Mouse (Mus musculus): Measurements from ENCODE around the gene Sec14l3. TPM values are rescaled to one million over a fixed set of nuclear protein-coding genes. Genes with fewer than 3 reads are reported as not detected.
"Not testable (repeated sequence)": the region's sequence is repeated elsewhere in the genome, so short reads cannot be mapped to it uniquely, and the experiment has no call there.

Sec14l3 gene
- polyA plus RNA-seq, 1 experiment from 2014 or later, result not detected

- WGBS, result 95% methylated on average over 4 of the region's 4 CpGs
- ATAC-seq (replicated peaks; ENCODE audit: low FRiP score), result no peak
- H3K4me3 ChIP-seq (replicated peaks), result no peak overlapping the region
Observed at GRCm38 (mm10) chr11:4112033-4112432, 47.4 kb downstream of the Sec14l3 start.

GRCm38 (mm10) chr11:4112861-4113260, 48.2 kb downstream of the Sec14l3 start:
- ATAC-seq (replicated peaks; ENCODE audit: low FRiP score), result no peak
- H3K4me3 ChIP-seq (replicated peaks), result no peak overlapping the region
- 54% methylated on average over 6 of the region's 6 CpGs for WGBS
- H3K4me1 ChIP-seq, result peaks cover 5% of the 10 kb centered on the region
- H3K36me3 ChIP-seq, result no peaks in the 10 kb centered on the region
- no peak overlapping the region for H3K27ac ChIP-seq
- H3K4me2 ChIP-seq, result no peak overlapping the region
- no peak overlapping the region for H3K9ac ChIP-seq
- H3K27me3 ChIP-seq, result peaks cover 13% of the 10 kb centered on the region
- H3K9me3 ChIP-seq (replicated peaks), result no peaks in the 10 kb centered on the region

More at GRCm38 (mm10) chr11:4112033-4112432, 47.4 kb downstream of the Sec14l3 start:
- no peaks in the 10 kb centered on the region for H3K9me3 ChIP-seq (replicated peaks)
- H3K9ac ChIP-seq, result no peak overlapping the region
- no peaks in the 10 kb centered on the region for H3K4me1 ChIP-seq
- H3K4me2 ChIP-seq, result no peak overlapping the region
- no peaks in the 10 kb centered on the region for H3K36me3 ChIP-seq
- H3K27me3 ChIP-seq, result 0 out of 2 replicates have a peak, but pooled peaks cover 5% of the 10 kb centered on the region
- H3K27ac ChIP-seq, result no peak overlapping the region

DNA sequence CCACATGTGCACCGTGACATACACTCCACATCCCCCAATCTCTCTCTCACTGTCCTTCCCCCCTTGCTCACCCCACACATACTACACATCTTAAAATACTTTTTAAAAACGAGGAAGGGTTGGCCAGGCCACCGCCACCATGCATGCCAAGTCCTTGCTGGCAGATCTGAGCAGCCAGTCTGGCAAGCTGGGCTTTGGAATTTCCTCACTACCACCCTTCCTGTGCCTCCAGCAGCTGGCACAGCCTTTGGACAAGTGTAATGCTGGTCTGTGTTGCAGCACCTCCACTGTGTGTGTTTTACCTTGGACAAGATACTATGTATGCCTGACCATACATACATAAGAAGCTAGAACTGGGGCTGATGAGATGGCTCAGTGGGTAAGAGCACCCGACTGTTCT, 48.9 kb downstream of the Sec14l3 start:
- ATAC-seq (replicated peaks; ENCODE audit: low FRiP score), result no peak
- Histone ChIP-seq H3K4me3 (replicated peaks) (no peak overlapping the region), H3K9me3 (replicated peaks) (no peaks in the 10 kb centered on the region), H3K36me3 (no peaks in the 10 kb centered on the region), H3K27ac (no peak overlapping the region), H3K27me3 (peaks cover 19% of the 10 kb centered on the region), H3K4me1 (peaks cover 11% of the 10 kb centered on the region), H3K9ac (no peak overlapping the region), H3K4me2 (no peak overlapping the region)
- WGBS, result 84% methylated on average over 4 of the region's 4 CpGs

DNA sequence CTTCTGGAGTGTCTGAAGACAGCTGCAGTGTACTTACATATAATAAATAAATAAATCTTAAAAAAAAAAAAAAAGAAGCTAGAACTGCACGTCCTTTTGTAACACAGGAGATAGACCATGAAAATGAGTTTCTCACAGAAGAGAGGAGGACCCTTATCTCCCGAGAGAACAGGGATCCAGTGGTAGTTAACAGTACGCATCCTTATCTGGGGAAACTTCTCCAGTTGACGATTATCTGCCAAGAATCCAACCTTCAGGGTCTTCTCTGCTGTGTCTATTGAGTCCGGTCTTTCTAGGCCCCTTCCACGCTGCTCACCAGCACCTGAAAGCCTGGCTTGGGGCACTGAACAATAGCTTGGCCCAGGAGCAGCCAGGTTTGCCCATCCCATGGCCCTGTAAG, 49.3 kb downstream of the Sec14l3 start:
- Histone ChIP-seq H3K9ac (no peak overlapping the region), H3K4me1 (peaks cover 15% of the 10 kb centered on the region), H3K9me3 (replicated peaks) (no peaks in the 10 kb centered on the region), H3K27ac (no peak overlapping the region), H3K36me3 (no peaks in the 10 kb centered on the region), H3K27me3 (peaks cover 24% of the 10 kb centered on the region), H3K4me3 (replicated peaks) (no peak overlapping the region), H3K4me2 (no peak overlapping the region)
- ATAC-seq (replicated peaks; ENCODE audit: low FRiP score), result no peak
- 83% methylated on average over 6 of the region's 6 CpGs for WGBS

DNA sequence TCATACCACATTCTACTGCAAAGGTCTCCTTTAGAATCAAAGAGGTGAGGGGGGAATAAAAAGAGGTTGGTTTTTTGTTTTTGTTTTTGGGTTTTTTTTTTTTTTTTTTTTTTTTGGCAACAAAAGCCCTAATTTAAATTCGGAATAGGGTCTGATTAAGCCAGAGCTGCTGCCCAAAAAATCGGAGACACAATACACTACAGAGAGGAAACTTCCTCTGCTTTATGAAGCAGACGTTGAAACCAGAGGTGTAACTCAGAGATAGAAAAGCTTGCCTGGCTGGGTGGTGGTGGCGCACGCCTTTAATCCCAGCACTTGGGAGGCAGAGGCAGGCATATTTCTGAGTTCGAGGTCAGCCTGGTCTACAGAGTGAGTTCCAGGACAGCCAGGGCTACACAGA, 49.9 kb downstream of the Sec14l3 start:
- H3K27ac ChIP-seq; H3K36me3 ChIP-seq; H3K4me3 ChIP-seq (replicated peaks); H3K4me2 ChIP-seq; H3K9ac ChIP-seq; H3K9me3 ChIP-seq (replicated peaks); ATAC-seq (replicated peaks; ENCODE audit: low FRiP score): not testable (repeated sequence)
- 83% methylated on average over 6 of the region's 6 CpGs for WGBS
- peaks cover 29% of the 10 kb centered on the region for H3K27me3 ChIP-seq
- peaks cover 20% of the 10 kb centered on the region for H3K4me1 ChIP-seq

- WGBS, result 83% methylated on average over 4 of the region's 4 CpGs
- H3K27me3 ChIP-seq, result peaks cover 35% of the 10 kb centered on the region
- ATAC-seq (replicated peaks; ENCODE audit: low FRiP score), result no peak
- H3K9ac ChIP-seq, result no peak overlapping the region
- no peak overlapping the region for H3K4me3 ChIP-seq (replicated peaks)
- H3K4me2 ChIP-seq, result no peak overlapping the region
- H3K4me1 ChIP-seq, result peaks cover 20% of the 10 kb centered on the region
- no peaks in the 10 kb centered on the region for H3K9me3 ChIP-seq (replicated peaks)
- no peaks in the 10 kb centered on the region for H3K36me3 ChIP-seq
- no peak overlapping the region for H3K27ac ChIP-seq
Observed at GRCm38 (mm10) chr11:4115407-4115806, 50.8 kb downstream of the Sec14l3 start.

- ATAC-seq (replicated peaks; ENCODE audit: low FRiP score), result no peak
- Histone ChIP-seq H3K4me1 (peaks cover 20% of the 10 kb centered on the region), H3K9me3 (replicated peaks) (no peaks in the 10 kb centered on the region), H3K9ac (no peak overlapping the region), H3K36me3 (no peaks in the 10 kb centered on the region), H3K4me2 (no peak overlapping the region), H3K27ac (no peak overlapping the region), H3K4me3 (replicated peaks) (no peak overlapping the region), H3K27me3 (peaks cover 41% of the 10 kb centered on the region)
- WGBS, result 55% methylated on average over 11 of the region's 11 CpGs
Observed at GRCm38 (mm10) chr11:4116458-4117141, 52.0 kb downstream of the Sec14l3 start.

DNA sequence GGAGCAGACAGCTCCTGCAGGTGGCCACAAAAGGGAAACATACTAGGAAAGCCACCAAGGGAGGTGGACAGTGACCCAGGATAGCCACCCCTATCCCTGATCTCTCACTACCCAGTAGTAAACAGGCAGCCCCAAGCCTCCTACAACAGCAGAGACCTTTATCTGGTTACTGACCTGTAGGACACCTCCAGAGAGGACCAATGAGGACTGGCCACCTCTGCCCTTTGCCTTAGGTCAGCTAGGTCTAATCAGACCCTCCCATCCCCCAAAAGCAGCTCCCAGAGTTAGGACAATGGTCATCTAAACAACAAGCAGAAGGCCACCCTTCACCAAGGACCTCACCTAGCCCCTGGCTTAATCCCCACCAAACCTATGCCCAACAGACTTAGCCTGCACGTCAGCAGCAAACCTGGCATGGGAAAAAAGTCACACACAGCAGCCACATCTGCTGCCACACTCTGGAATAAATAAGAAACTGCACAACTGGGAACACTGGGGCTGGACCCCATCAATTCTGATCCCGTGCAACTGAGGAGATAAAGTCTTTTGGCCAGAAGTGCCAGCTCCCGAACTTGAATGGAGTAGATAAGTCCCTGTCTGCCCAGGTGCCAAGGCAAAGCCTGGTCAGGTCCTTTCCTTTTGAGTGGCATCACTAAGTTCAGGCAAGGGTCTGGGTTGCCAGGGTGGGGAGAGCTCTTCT, 52.9 kb downstream of the Sec14l3 start:
- no peak overlapping the region for H3K27ac ChIP-seq
- H3K9ac ChIP-seq, result no peak overlapping the region
- H3K4me2 ChIP-seq, result peak overlapping the region; percentile 87
- H3K36me3 ChIP-seq, result no peaks in the 10 kb centered on the region
- no peaks in the 10 kb centered on the region for H3K9me3 ChIP-seq (replicated peaks)
- peaks cover 20% of the 10 kb centered on the region for H3K4me1 ChIP-seq
- peak overlapping the region; percentile 49 for H3K4me3 ChIP-seq (replicated peaks)
- ATAC-seq (replicated peaks; ENCODE audit: low FRiP score), result no peak
- H3K27me3 ChIP-seq, result peaks cover 41% of the 10 kb centered on the region
- 25% methylated on average over 3 of the region's 3 CpGs for WGBS

- H3K4me2 ChIP-seq, result peak overlapping the region; percentile 87
- no peak overlapping the region for H3K27ac ChIP-seq
- no peaks in the 10 kb centered on the region for H3K9me3 ChIP-seq (replicated peaks)
- WGBS, result 2% methylated on average over 41 of the region's 41 CpGs
- no peaks in the 10 kb centered on the region for H3K36me3 ChIP-seq
- peaks cover 41% of the 10 kb centered on the region for H3K27me3 ChIP-seq
- peaks cover 20% of the 10 kb centered on the region for H3K4me1 ChIP-seq
- peak overlapping the region; percentile 49 for H3K4me3 ChIP-seq (replicated peaks)
- peak; percentile 69 for ATAC-seq (replicated peaks; ENCODE audit: low FRiP score)
- H3K9ac ChIP-seq, result peak overlapping the region; percentile 37
Observed at GRCm38 (mm10) chr11:4118081-4118921, 53.7 kb downstream of the Sec14l3 start.

- ATAC-seq (replicated peaks; ENCODE audit: low FRiP score), result no peak
- H3K4me2 ChIP-seq, result no peak overlapping the region
- WGBS, result 74% methylated on average over 5 of the region's 5 CpGs
- H3K27ac ChIP-seq, result no peak overlapping the region
- H3K27me3 ChIP-seq, result peaks cover 41% of the 10 kb centered on the region
- peaks cover 20% of the 10 kb centered on the region for H3K4me1 ChIP-seq
- H3K9me3 ChIP-seq (replicated peaks), result no peaks in the 10 kb centered on the region
- no peak overlapping the region for H3K4me3 ChIP-seq (replicated peaks)
- H3K36me3 ChIP-seq, result no peaks in the 10 kb centered on the region
- H3K9ac ChIP-seq, result no peak overlapping the region
Observed at GRCm38 (mm10) chr11:4119635-4120034, 55.0 kb downstream of the Sec14l3 start.

DNA sequence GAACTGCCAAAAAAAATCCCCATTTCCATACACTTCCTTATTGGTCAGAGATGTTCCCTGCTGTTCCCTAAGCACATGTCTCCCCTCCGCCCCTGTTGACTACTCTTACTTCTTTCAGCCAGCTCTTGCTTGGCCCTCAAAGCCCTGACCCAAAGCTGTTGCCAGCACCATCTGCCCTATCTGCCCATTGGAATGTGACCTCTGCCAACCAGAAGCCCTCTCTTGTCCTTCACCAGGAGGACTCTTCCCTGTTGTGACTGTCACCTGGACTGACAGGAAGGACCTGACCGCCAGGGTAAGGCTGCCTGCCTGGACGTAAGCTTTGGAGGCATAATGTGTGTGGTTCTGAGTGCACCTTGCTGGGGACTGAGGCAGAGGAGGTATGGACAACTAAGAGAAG, 57.0 kb downstream of the Sec14l3 start:
- Histone ChIP-seq H3K27me3 (peaks cover 39% of the 10 kb centered on the region), H3K9me3 (replicated peaks) (peaks cover 7% of the 10 kb centered on the region; the same call in 1 of the 2 replicates), H3K36me3 (no peaks in the 10 kb centered on the region), H3K4me2 (no peak overlapping the region), H3K9ac (no peak overlapping the region), H3K4me3 (replicated peaks) (no peak overlapping the region), H3K27ac (no peak overlapping the region), H3K4me1 (peaks cover 20% of the 10 kb centered on the region)
- ATAC-seq (replicated peaks; ENCODE audit: low FRiP score), result no peak
- WGBS, result 85% methylated on average over 3 of the region's 3 CpGs

DNA sequence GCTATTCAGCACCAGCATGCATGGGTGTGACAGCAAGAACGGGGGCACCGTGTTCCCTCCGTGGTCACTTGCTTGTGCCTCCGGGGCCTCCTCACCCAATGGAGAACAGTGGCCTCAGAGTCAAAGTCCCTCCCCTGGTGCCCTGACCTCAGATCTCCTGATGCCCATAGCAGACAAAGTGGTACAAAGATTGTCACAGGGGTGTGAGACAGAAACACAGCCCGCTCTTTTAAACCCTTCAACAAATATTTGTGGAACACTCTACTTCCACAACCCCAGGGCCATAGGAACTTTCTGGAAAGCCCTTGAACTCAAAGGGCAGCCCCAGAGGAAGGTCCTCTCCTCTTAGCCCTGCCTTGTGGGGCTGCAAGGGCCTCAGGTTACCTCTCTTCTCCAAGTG, 57.6 kb downstream of the Sec14l3 start:
- peaks cover 34% of the 10 kb centered on the region for H3K27me3 ChIP-seq
- WGBS, result 83% methylated on average over 5 of the region's 5 CpGs
- H3K4me3 ChIP-seq (replicated peaks), result no peak overlapping the region
- no peak overlapping the region for H3K9ac ChIP-seq
- no peak overlapping the region for H3K4me2 ChIP-seq
- peaks cover 7% of the 10 kb centered on the region; the same call in 1 of the 2 replicates for H3K9me3 ChIP-seq (replicated peaks)
- ATAC-seq (replicated peaks; ENCODE audit: low FRiP score), result no peak
- H3K36me3 ChIP-seq, result no peaks in the 10 kb centered on the region
- peaks cover 20% of the 10 kb centered on the region for H3K4me1 ChIP-seq
- no peak overlapping the region for H3K27ac ChIP-seq

Data from kidney, embryonic 15.5 days (tissue).